Mouse (Mus musculus) kidney, embryonic 14.5 days (tissue): ENCODE results near the gene Ptpa. TPM values are rescaled to one million over a fixed set of nuclear protein-coding genes. Genes with fewer than 3 reads are reported as not detected.

Experiments used
- ATAC-seq: fragments of 200-750 bp; cut with Nextera tagmentation; 2 replicates; pipeline ENCODE4 v1.8.0; 2017; ENCODE audit warnings: moderate number of reproducible peaks, mild to moderate bottlenecking, moderate TSS enrichment, moderate library complexity; ENCODE audit not compliant: low FRiP score, low TSS enrichment
- H3K27ac ChIP-seq: fragments of 300-500 bp; sonication (generic); 2 replicates; pipeline ENCODE4 v1.5.1; 2014; ENCODE audit warnings: low read depth, mild to moderate bottlenecking, low read length, moderate library complexity, mixed read lengths
- H3K27me3 ChIP-seq: fragments of 300-500 bp; sonication (generic); 2 replicates; pipeline ENCODE4 v1.6.1; 2014; ENCODE audit warnings: mild to moderate bottlenecking, low read length; ENCODE audit not compliant: control insufficient read depth, insufficient read depth
- H3K36me3 ChIP-seq: fragments of 300-500 bp; sonication (generic); 2 replicates; pipeline ENCODE4 v1.6.1; 2014; ENCODE audit warnings: low read length, mixed read lengths; ENCODE audit not compliant: control insufficient read depth, insufficient read depth
- H3K4me1 ChIP-seq: fragments of 300-500 bp; sonication (generic); 2 replicates; pipeline ENCODE4 v1.6.1; 2014; ENCODE audit warnings: low read length, mixed read lengths; ENCODE audit not compliant: control insufficient read depth, insufficient read depth
- H3K4me2 ChIP-seq: fragments of 300-500 bp; sonication (generic); replicated peaks from 2 replicates; pipeline ENCODE4 v1.6.1; 2014; ENCODE audit warnings: low read depth, mild to moderate bottlenecking, low read length
- H3K4me3 ChIP-seq: fragments of 300-500 bp; sonication (generic); 2 replicates; pipeline ENCODE4 v1.5.1; 2014; ENCODE audit warnings: mild to moderate bottlenecking, low read length
- H3K9ac ChIP-seq: fragments of 300-500 bp; sonication (generic); 2 replicates; pipeline ENCODE4 v1.6.1; 2014; ENCODE audit warnings: low read depth, mild to moderate bottlenecking, low read length, moderate library complexity
- H3K9me3 ChIP-seq: fragments of 300-500 bp; sonication (generic); 2 replicates; pipeline ENCODE4 v1.6.1; 2016; ENCODE audit warnings: low read length; ENCODE audit not compliant: control insufficient read depth
- WGBS: fragments of 180-500 bp; shearing (Covaris S2); extraction: QIAGEN DNeasy Blood & Tissue Kit; methylation state at CpG from one replicate; pipeline ENCODE4 v1.1.7; 2014; 5-methylcytosine and 5-hydroxymethylcytosine counted together
- polyA plus RNA-seq: library from polyadenylated mRNA; unstranded; fragments of >200 nt; fragmentation: Nextera tagmentation; extraction: Ambion mirVana; gene quantifications from 2 replicates; pipeline ENCODE4 v1.2.1, GENCODE M21; 2014

Ptpa gene
- polyA plus RNA-seq, 1 experiment from 2014 or later, result 96.0 TPM

- 73% methylated on average over 5 of the region's 5 CpGs for WGBS
- ATAC-seq, result no peak
- peaks cover 37% of the 10 kb centered on the region for H3K36me3 ChIP-seq
These were observed 31.0 kb upstream of the Ptpa start for GRCm38 (mm10) chr2:30384814-30385213.

GRCm38 (mm10) chr2:30385591-30385990, 30.2 kb upstream of the Ptpa start:
- H3K27ac ChIP-seq, result no peak overlapping the region
- no peak for ATAC-seq
- H3K36me3 ChIP-seq, result peaks cover 30% of the 10 kb centered on the region
- H3K9ac ChIP-seq, result no peak overlapping the region
- H3K4me3 ChIP-seq, result no peak overlapping the region
- no peaks in the 10 kb centered on the region for H3K27me3 ChIP-seq
- no peak overlapping the region for H3K4me2 ChIP-seq
- no peaks in the 10 kb centered on the region for H3K4me1 ChIP-seq
- 75% methylated on average over 4 of the region's 4 CpGs for WGBS
- no peaks in the 10 kb centered on the region for H3K9me3 ChIP-seq

More at GRCm38 (mm10) chr2:30384814-30385213, 31.0 kb upstream of the Ptpa start:
- H3K4me3 ChIP-seq, result no peak overlapping the region
- H3K9me3 ChIP-seq, result no peaks in the 10 kb centered on the region
- H3K4me1 ChIP-seq, result no peaks in the 10 kb centered on the region
- H3K9ac ChIP-seq, result no peak overlapping the region
- no peaks in the 10 kb centered on the region for H3K27me3 ChIP-seq
- H3K4me2 ChIP-seq, result no peak overlapping the region
- H3K27ac ChIP-seq, result no peak overlapping the region

- H3K9me3 ChIP-seq, result no peaks in the 10 kb centered on the region
- no peak overlapping the region for H3K4me3 ChIP-seq
- no peak for ATAC-seq
- 88% methylated on average over 9 of the region's 9 CpGs for WGBS
- H3K36me3 ChIP-seq, result peaks cover 19% of the 10 kb centered on the region
- H3K9ac ChIP-seq, result no peak overlapping the region
- H3K4me1 ChIP-seq, result no peaks in the 10 kb centered on the region; the same call in 1 of the 2 replicates
- H3K27ac ChIP-seq, result no peak overlapping the region
- H3K27me3 ChIP-seq, result no peaks in the 10 kb centered on the region
- no peak overlapping the region for H3K4me2 ChIP-seq
These were observed 28.9 kb upstream of the Ptpa start for GRCm38 (mm10) chr2:30386913-30387312.

GRCm38 (mm10) chr2:30389000-30389399, 26.8 kb upstream of the Ptpa start:
- Histone ChIP-seq H3K27me3 (no peaks in the 10 kb centered on the region), H3K4me3 (no peak overlapping the region), H3K9me3 (no peaks in the 10 kb centered on the region), H3K9ac (no peak overlapping the region), H3K4me2 (no peak overlapping the region), H3K4me1 (peaks cover 7% of the 10 kb centered on the region), H3K27ac (no peak overlapping the region), H3K36me3 (no peaks in the 10 kb centered on the region; the same call in 1 of the 2 replicates)
- WGBS, result 92% methylated on average over 2 of the region's 2 CpGs
- no peak for ATAC-seq

- peak within 1 kb of the TSS; percentile 73 for H3K27ac ChIP-seq
- peak within 1 kb of the TSS; percentile 66 for H3K4me3 ChIP-seq
- peak within 1 kb of the TSS; percentile 77 for H3K9ac ChIP-seq
- H3K9me3 ChIP-seq, result no peaks in the 10 kb centered on the region
- H3K4me1 ChIP-seq, result peaks cover 7% of the 10 kb centered on the region
- H3K27me3 ChIP-seq, result no peaks in the 10 kb centered on the region
- peaks cover 16% of the 10 kb centered on the region for H3K36me3 ChIP-seq
- under 1% methylated on average over 40 of the region's 40 CpGs for WGBS
- H3K4me2 ChIP-seq, result peak within 1 kb of the TSS; percentile 89
- peak; percentile 98 for ATAC-seq
These were observed 23.7 kb upstream of the Ptpa start, which contains the start of gene Dolpp1 for GRCm38 (mm10) chr2:30392114-30392576. Gene Dolpp1, plus strand, starts transcription at chr2:30392254.

GRCm38 (mm10) chr2:30392577-30393369, 23.1 kb upstream of the Ptpa start:
- WGBS, result under 1% methylated on average over 54 of the region's 54 CpGs
- H3K36me3 ChIP-seq, result peaks cover 18% of the 10 kb centered on the region
- peak; percentile 78 for ATAC-seq
- H3K4me2 ChIP-seq, result peak overlapping the region; percentile 89
- peak overlapping the region; percentile 73 for H3K27ac ChIP-seq
- no peaks in the 10 kb centered on the region for H3K9me3 ChIP-seq
- peak overlapping the region; percentile 66 for H3K4me3 ChIP-seq
- H3K9ac ChIP-seq, result peak overlapping the region; percentile 77
- H3K4me1 ChIP-seq, result peaks cover 7% of the 10 kb centered on the region
- H3K27me3 ChIP-seq, result no peaks in the 10 kb centered on the region

GRCm38 (mm10) chr2:30393370-30393656, 22.5 kb upstream of the Ptpa start:
- no peak for ATAC-seq
- peak overlapping the region; percentile 73 for H3K27ac ChIP-seq
- peak overlapping the region; percentile 66 for H3K4me3 ChIP-seq
- no peaks in the 10 kb centered on the region for H3K27me3 ChIP-seq
- H3K9me3 ChIP-seq, result no peaks in the 10 kb centered on the region
- peaks cover 24% of the 10 kb centered on the region for H3K36me3 ChIP-seq
- H3K4me2 ChIP-seq, result peak overlapping the region; percentile 89
- peak overlapping the region; percentile 77 for H3K9ac ChIP-seq
- H3K4me1 ChIP-seq, result peaks cover 7% of the 10 kb centered on the region
- 58% methylated on average over 1 of the region's 1 CpGs for WGBS

- Histone ChIP-seq H3K27ac (no peak overlapping the region), H3K36me3 (peaks cover 45% of the 10 kb centered on the region), H3K9me3 (no peaks in the 10 kb centered on the region), H3K4me1 (peaks cover 7% of the 10 kb centered on the region), H3K27me3 (no peaks in the 10 kb centered on the region), H3K4me2 (no peak overlapping the region), H3K9ac (no peak overlapping the region), H3K4me3 (no peak overlapping the region)
- ATAC-seq, result no peak
- 89% methylated on average over 7 of the region's 7 CpGs for WGBS
These were observed 20.1 kb upstream of the Ptpa start for GRCm38 (mm10) chr2:30395757-30396156.

GRCm38 (mm10) chr2:30396246-30396645, 19.6 kb upstream of the Ptpa start:
- Histone ChIP-seq H3K9ac (no peak overlapping the region), H3K4me2 (no peak overlapping the region), H3K9me3 (no peaks in the 10 kb centered on the region), H3K4me1 (peaks cover 7% of the 10 kb centered on the region), H3K27ac (no peak overlapping the region), H3K27me3 (no peaks in the 10 kb centered on the region), H3K4me3 (no peak overlapping the region), H3K36me3 (peaks cover 45% of the 10 kb centered on the region)
- ATAC-seq, result no peak
- WGBS, result 83% methylated on average over 7 of the region's 7 CpGs
